Mouse (Mus musculus) testis, adult 2 months (tissue): ENCODE measurements around the gene Sparc.

Source experiments
- CTCF ChIP-seq: fragments of 200-500 bp; IDR thresholded peaks from 2 replicates; pipeline ENCODE4 v1.5.1; 2012; ENCODE audit warnings: low read depth, mild to moderate bottlenecking, inconsistent platforms, low read length, moderate library complexity; ENCODE audit not compliant: control insufficient read depth, insufficient read depth, insufficient replicate concordance
- POLR2A ChIP-seq: fragments of 200-500 bp; IDR thresholded peaks from 2 replicates; pipeline ENCODE4 v1.6.1; 2012; ENCODE audit warnings: low read depth, mild to moderate bottlenecking, inconsistent platforms, low read length, moderate library complexity; ENCODE audit not compliant: control insufficient read depth

- TF ChIP-seq CTCF (no peak), POLR2A (no peak)
These were observed 42.1 kb downstream of the Sparc start for GRCm38 (mm10) chr11:55380908-55381307.
